Comparison of ENCODE assay signal across 7 mouse cellular contexts in the genomic region with DNA sequence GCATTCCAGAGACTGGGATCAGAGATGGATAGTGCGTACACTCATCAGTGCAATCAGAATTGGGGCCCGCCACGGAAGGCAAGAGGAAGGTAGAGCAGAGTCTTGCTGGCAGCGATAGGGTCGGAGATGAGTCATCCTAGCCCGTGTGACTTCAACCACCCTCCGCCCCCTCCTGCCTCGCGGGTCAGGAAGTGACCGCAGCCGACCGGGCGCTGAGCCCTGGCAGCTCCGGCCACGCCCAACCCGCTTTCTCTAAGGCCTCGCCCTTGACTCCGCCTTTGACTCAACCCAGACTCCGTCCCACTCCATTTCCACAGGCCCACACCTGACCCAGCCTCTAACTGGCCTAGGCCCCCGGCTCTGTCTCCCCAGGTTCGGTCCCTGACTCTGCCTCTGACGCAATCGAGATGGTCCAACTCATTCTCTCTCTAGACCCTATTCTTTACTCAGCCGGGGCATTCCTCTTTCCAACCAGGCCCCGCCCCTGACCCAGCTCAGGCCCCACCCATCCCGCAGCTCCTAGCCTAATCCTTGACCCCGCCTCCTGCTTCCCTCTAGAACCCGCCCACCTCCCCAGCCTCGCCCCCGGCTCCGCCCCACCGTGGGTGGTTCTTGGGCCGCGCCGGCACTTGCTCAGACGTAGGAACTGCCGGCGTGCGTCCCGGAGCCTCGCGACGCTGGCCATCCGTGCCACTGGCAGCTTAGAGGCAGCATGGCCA. TPM values are rescaled to one million over a fixed set of nuclear protein-coding genes. Genes with fewer than 3 reads are reported as not detected.
A peak's percentile ranks its signal among the peaks of the same experiment; 100 is the strongest.
DNase-seq lines count a peak whose midpoint lies in the region; ATAC-seq and TF ChIP-seq lines count a peak whose summit lies in the region.

Nt5dc3 (plus strand) TSS at position 608 of the 719 bp plus-strand sequence.

- H3K9me3 ChIP-seq in embryonic facial prominence, embryonic 10.5 days = no peaks in the 10 kb centered on the region
- H3K9me3 ChIP-seq in intestine, postnatal 0 days (ENCODE audit: control insufficient read depth) = no peaks in the 10 kb centered on the region
- no peaks in the 10 kb centered on the region for H3K9me3 ChIP-seq in midbrain, embryonic 12.5 days

- peak within 1 kb of the TSS; percentile 53 for H3K9ac ChIP-seq in intestine, postnatal 0 days (ENCODE audit: low read depth, low read length)
- peak within 1 kb of the TSS; percentile 70 for H3K9ac ChIP-seq in midbrain, embryonic 12.5 days (replicated peaks)

- ATAC-seq in intestine, postnatal 0 days = peak; percentile 97
- ATAC-seq in midbrain, embryonic 12.5 days (ENCODE audit: low FRiP score, low read depth) = peak; percentile 96

- H3K27me3 ChIP-seq in embryonic facial prominence, embryonic 10.5 days (replicated peaks; ENCODE audit: low read depth, poor library complexity, severe bottlenecking) = peaks cover 23% of the 10 kb centered on the region
- peaks cover 3% of the 10 kb centered on the region; the same call in 1 of the 2 replicates for H3K27me3 ChIP-seq in intestine, postnatal 0 days (replicated peaks; ENCODE audit: control insufficient read depth, insufficient read depth, low read length)
- peaks cover 29% of the 10 kb centered on the region for H3K27me3 ChIP-seq in midbrain, embryonic 12.5 days
- H3K27me3 ChIP-seq in small intestine, adult 2 months (ENCODE audit: control insufficient read depth, insufficient read depth, low read length) = peaks cover 8% of the 10 kb centered on the region

- no peaks in the 10 kb centered on the region for H3K36me3 ChIP-seq in embryonic facial prominence, embryonic 10.5 days (replicated peaks)
- H3K36me3 ChIP-seq in intestine, postnatal 0 days (ENCODE audit: control insufficient read depth, insufficient read depth) = no peaks in the 10 kb centered on the region
- no peaks in the 10 kb centered on the region for H3K36me3 ChIP-seq in midbrain, embryonic 12.5 days
- no peaks in the 10 kb centered on the region for H3K36me3 ChIP-seq in small intestine, adult 2 months (ENCODE audit: control insufficient read depth, insufficient read depth, low read length)

- H3K4me2 ChIP-seq in intestine, postnatal 0 days (replicated peaks; ENCODE audit: low read depth) = peak within 1 kb of the TSS; percentile 96
- H3K4me2 ChIP-seq in midbrain, embryonic 12.5 days (replicated peaks) = peak within 1 kb of the TSS; percentile 95

- H3K4me1 ChIP-seq in embryonic facial prominence, embryonic 10.5 days = peaks cover 51% of the 10 kb centered on the region
- 0 out of 2 replicates have a peak, but pooled peaks cover 7% of the 10 kb centered on the region for H3K4me1 ChIP-seq in intestine, postnatal 0 days (replicated peaks; ENCODE audit: control insufficient read depth, insufficient read depth, low read length)
- peaks cover 24% of the 10 kb centered on the region for H3K4me1 ChIP-seq in midbrain, embryonic 12.5 days
- peaks cover 12% of the 10 kb centered on the region for H3K4me1 ChIP-seq in small intestine, adult 2 months (ENCODE audit: control insufficient read depth, insufficient read depth, insufficient read length, low read length)

- H3K4me3 ChIP-seq in embryonic facial prominence, embryonic 10.5 days = peak within 1 kb of the TSS; percentile 81
- H3K4me3 ChIP-seq in intestine, postnatal 0 days (ENCODE audit: low read depth, low read length) = peak within 1 kb of the TSS; percentile 61
- peak within 1 kb of the TSS; percentile 61 for H3K4me3 ChIP-seq in midbrain, embryonic 12.5 days
- H3K4me3 ChIP-seq in small intestine, adult 2 months (ENCODE audit: low read depth, low read length) = peak within 1 kb of the TSS; percentile 64

- DNase-seq in adrenal gland, postnatal 10 days = peak; percentile 98
- peak; percentile 98 for DNase-seq in embryonic facial prominence, embryonic 10.5 days (ENCODE audit: low spot score)
- peak; percentile 77 for DNase-seq in gonadal fat pad, adult 2 months (ENCODE audit: low read depth)
- DNase-seq in left cerebral cortex, postnatal 4 days = peak; percentile 97

- H3K27ac ChIP-seq in embryonic facial prominence, embryonic 10.5 days (replicated peaks) = peak within 1 kb of the TSS; percentile 89
- H3K27ac ChIP-seq in intestine, postnatal 0 days (ENCODE audit: low read depth, low read length) = peak within 1 kb of the TSS; percentile 15
- H3K27ac ChIP-seq in midbrain, embryonic 12.5 days (replicated peaks) = no peak within 1 kb of the TSS
- H3K27ac ChIP-seq in small intestine, adult 2 months (ENCODE audit: insufficient read depth, low read depth, low read length) = peak within 1 kb of the TSS; percentile 43

- no peak for TF ChIP-seq CTCF in intestine, postnatal 0 days (IDR thresholded peaks at IDR 0.05; ENCODE audit: low read depth)
- TF ChIP-seq CTCF in small intestine, adult 2 months (IDR thresholded peaks at IDR 0.05; ENCODE audit: extremely low read depth, insufficient read length, insufficient replicate concordance, low read depth, low read length) = no peak

- peak; percentile 91 for TF ChIP-seq POLR2A in small intestine, adult 2 months (IDR thresholded peaks at IDR 0.05; ENCODE audit: low read depth, low read length)

- under 1% methylated on average over 44 of the region's 44 CpGs for WGBS in embryonic facial prominence, embryonic 10.5 days
- WGBS in intestine, postnatal 0 days = 1% methylated on average over 44 of the region's 44 CpGs
- WGBS in midbrain, embryonic 12.5 days = under 1% methylated on average over 44 of the region's 44 CpGs
- under 1% methylated on average over 44 of the region's 44 CpGs for WGBS in small intestine, adult 2 months

- intact Hi-C loops in left cerebral cortex, postnatal 4 days (cut with DNase I) = no loop called here

RNA-seq across cellular contexts. Expression of gene Nt5dc3, which starts in this region (rescaled TPM):
- 10 to 100 TPM; 17.4 to 21.4 TPM for total RNA-seq in adrenal gland, postnatal 10 days (2021)
- 0.75 and 0.85 TPM in 2 replicates for polyA plus RNA-seq in embryonic facial prominence, embryonic 10.5 days (2016; fragmentation: Nextera tagmentation; extraction: Ambion mirVana)
- 15.5 and 19.5 TPM in 2 replicates for polyA plus RNA-seq in gonadal fat pad, adult 2 months (2012; rRNA removed)
- 0.69 and 0.82 TPM in 2 replicates for polyA plus RNA-seq in intestine, postnatal 0 days (2015; fragmentation: Nextera tagmentation; extraction: Ambion mirVana)
- 10 to 100 TPM; 60.1 to 60.8 TPM for total RNA-seq in left cerebral cortex, postnatal 4 days (2021)
- polyA plus RNA-seq in midbrain, embryonic 12.5 days (2016; fragmentation: Nextera tagmentation; extraction: Ambion mirVana) = 2.1 and 2.5 TPM in 2 replicates
- polyA plus RNA-seq in small intestine, adult 2 months (2012; rRNA removed) = 1.8 and 2.3 TPM in 2 replicates

Comparison
In these comparisons a context has a peak if more than half of its experiments do, and no peak if none do; other contexts are left out.
1. Peak in DNase-seq, H3K4me3 ChIP-seq and H3K27ac ChIP-seq in embryonic facial prominence, embryonic 10.5 days; RNA of the gene not detected or under 1 TPM.
2. Peak in ATAC-seq, H3K4me3 ChIP-seq, H3K27ac ChIP-seq, H3K9ac ChIP-seq and H3K4me2 ChIP-seq in intestine, postnatal 0 days; RNA of the gene not detected or under 1 TPM.